Mouse (Mus musculus) heart, adult 9 months (tissue): ENCODE measurements at regions not wholly inside any gene's neighbourhood (a gene's known extent, or its start where the extent isn't known, plus 50 kb on each side); places are given as distances from the start of the nearest gene placed in this dataset.
A peak's percentile ranks its signal among the peaks of the same experiment; 100 is the strongest.

ENCODE experiments used
- DNase-seq, 2 experiments: peaks; one replicate each; pipeline ENCODE4 v3.0.0; 2022; ENCODE audit warnings: low spot score in 2 of 2

GRCm38 (mm10) chr9:116332485-116333118, 157.4 kb upstream of the Tgfbr2 start:
- no peak for DNase-seq

GRCm38 (mm10) chr9:116331406-116331805, 156.2 kb upstream of the Tgfbr2 start:
- no peak for DNase-seq

- no peak for DNase-seq
Observed at GRCm38 (mm10) chr9:116330796-116331195, 155.6 kb upstream of the Tgfbr2 start.

GRCm38 (mm10) chr9:116329147-116329546, 154.0 kb upstream of the Tgfbr2 start:
- DNase-seq: no peak

GRCm38 (mm10) chr9:116328201-116328600, 153.0 kb upstream of the Tgfbr2 start:
- peak; percentile 41 to 57 for DNase-seq

DNA sequence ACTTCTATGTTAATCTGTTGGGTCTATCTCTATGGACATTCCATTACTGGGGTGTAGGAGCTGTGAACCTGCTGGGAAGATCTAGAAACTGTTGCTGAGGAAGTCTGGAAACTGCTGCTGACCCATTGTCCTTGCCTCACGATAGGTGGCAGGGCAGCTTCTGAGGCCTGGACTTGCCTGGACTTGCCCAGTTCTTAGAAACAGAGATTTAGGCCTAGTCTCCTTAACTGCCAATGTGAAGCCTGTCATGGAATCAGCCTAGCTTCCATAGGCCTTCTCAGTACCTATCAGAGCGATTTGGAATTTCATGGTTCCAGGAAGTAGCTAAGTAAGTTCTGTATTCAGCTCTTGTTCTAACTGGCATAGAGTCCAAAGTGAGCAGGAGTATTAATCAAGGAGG, 151.9 kb upstream of the Tgfbr2 start:
- no peak for DNase-seq

GRCm38 (mm10) chr9:116324971-116325370, 149.8 kb upstream of the Tgfbr2 start:
- no peak for DNase-seq

DNA sequence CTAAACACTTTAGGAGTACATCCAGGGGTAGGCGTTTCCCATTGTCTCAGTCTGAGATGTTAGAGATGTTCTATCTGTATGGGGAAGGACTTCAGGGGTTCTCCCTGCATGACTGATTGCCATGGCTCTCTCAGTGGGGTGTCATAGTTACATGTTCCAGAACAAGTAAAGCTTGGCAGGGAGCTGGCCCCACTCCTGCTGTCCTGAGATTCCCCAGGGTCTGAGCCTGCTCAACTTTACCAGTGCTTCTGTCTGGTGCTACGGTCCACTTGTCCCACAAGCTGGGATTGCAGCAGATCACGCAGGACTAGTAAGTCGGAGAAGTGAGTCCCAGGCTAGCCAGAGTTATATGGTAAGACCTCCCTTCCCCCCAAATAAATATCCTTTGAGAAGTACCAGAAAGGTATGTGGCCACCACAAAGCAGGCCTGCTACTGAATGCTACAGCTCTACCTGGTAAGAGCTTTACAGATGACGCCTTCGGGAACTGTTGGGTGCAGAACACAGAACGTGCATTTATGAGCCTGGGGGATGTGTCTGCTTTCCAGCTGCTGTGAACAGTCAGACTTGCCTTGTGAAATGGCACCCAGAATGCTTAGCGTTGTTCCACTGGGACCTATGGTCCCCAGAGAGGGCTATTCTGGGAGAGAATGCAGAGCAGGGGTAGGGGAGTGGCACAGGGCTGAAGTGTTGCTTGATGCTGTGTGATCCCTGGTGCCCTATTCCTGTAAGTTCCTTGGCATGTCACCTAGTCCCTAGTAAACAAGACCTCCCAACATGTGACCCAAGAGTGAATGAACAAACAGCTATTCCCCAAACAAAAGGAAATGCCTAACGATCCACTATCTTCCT, 148.9 kb upstream of the Tgfbr2 start:
- DNase-seq: peak; percentile 59 to 61

DNA sequence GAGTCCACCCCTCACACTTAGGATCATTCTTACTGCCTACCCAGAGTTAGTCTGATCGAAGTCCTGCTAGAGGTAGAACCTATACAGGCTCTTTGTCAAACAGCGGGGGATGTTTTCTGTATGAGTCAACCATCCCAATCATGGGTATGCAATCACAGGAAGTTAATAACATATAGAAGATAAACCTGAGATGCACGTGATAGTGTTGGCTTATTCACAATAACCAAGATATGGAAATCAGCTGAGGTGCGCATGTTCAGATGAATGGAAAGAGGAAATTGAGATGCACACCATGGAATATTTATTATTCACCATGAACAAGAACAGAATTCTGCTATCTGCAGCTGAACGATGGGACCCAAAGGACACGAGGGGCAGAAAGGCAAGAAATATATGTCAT, 146.7 kb upstream of the Tgfbr2 start:
- no peak for DNase-seq

- DNase-seq: no peak
Observed at GRCm38 (mm10) chr9:116319421-116319820, 144.3 kb upstream of the Tgfbr2 start.

DNA sequence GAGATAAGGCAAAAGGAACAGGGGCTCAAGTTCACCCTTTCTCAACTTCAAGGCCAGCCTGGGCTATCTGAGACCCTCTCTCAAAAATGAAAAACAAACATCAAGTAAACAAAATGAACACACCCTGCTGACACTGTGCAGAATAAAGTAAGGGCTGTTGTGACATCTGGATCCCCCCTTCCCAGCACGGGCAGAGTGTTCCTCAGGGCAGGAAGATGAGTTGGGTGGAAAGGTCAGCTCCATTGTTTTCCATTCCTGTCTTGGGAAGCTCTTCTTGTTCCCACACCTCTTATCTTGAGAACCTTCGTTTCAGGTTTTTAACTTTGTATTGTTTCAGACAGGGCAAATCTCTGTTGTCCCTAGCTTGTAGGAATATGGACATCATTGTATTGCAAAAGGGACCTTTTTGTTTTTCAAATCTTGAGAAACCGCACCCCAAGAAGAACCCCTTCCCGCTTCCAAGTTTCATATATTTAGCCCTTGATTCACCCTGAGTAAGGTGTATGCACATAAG, 141.5 kb upstream of the Tgfbr2 start:
- DNase-seq: no peak

- DNase-seq: no peak
Observed at GRCm38 (mm10) chr9:116314803-116315202, 139.6 kb upstream of the Tgfbr2 start.

DNA sequence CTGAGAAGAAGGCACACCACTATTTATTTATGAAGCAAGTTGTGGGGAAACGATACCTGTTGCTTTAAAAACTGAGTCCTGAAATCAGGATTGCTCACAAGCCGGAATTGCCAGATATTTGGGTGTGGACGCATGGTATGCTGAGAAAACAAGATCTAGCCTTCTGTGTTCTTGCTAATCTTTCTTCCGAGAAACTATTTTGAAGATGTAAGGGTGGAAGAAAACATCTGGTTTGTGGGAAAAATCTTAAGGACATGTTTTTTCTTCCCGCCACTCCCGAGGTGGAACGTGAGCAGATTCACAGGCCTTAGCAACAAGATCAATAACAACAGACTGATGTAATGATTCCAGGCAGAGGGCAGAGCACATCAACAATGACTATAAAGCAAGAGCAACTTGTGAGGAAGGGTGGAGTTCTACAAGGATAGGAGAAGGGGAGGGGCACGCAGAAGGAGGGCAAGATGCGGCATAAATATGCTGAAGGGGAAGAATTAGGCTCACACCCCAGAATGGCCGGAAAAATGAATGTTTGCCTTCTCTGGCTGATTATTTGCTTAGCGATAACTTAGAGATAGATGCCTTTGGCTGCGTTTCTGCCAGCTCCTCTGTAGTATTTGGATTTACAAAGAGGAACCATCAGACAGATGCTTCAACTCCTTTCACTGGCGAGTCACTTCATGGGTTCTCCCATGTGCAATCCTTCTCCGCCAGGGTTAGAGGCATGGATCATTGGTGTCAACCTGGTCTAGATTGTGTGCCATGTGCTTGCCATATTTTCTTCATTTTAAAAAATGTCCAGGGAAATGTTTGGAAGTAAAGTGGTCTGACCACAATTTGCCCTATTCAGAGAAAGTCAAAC, 139.0 kb upstream of the Tgfbr2 start:
- DNase-seq: peak; percentile 30 to 47

- DNase-seq: no peak
Observed at GRCm38 (mm10) chr9:116311364-116311763, 136.2 kb upstream of the Tgfbr2 start.

DNA sequence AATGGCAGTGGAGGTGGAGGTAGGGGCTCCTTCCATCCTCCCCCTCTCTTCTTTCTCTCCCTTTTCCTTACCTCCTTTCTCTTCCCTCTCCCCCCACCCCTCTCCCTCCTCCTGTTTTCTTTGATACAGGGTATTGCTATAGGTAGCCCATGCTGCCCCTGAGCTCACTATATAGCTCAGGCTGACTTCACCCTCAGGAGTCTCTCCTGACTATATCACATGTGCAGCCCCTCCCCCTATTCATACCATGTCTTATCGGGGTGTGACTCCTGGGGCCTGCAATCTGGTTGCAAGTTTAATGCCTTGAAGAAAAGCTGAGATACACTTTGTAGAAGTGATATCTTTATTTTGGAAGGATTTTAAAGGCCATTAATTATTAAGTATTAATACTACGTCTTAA, 126.4 kb upstream of the Tgfbr2 start:
- no peak for DNase-seq

- DNase-seq: no peak
Observed at GRCm38 (mm10) chr9:116298791-116299190, 123.6 kb upstream of the Tgfbr2 start.

- DNase-seq: no peak
Observed at GRCm38 (mm10) chr9:116296349-116296748, 121.2 kb upstream of the Tgfbr2 start.

- no peak for DNase-seq
Observed at GRCm38 (mm10) chr9:116294073-116294472, 118.9 kb upstream of the Tgfbr2 start.

DNA sequence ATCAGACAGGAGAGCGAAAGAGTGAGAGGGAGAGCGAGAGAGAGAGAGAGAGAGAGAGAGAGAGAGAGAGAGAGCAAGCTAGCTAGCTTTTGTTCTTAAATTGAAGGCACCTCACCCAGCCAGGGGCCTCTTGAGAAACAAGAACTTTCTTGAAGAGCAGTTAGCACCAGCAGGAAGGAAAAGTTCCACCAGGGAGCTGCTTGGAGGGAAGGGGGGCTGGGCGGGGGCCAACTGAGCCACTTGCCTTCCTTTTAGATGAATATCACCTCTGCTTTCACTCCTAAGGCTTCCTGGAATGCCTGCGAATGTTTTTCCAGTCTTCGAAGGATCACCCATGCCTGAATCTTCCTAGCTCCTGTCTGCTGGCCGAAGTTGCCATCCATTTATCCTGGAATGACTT, 118.0 kb upstream of the Tgfbr2 start:
- no peak for DNase-seq

DNA sequence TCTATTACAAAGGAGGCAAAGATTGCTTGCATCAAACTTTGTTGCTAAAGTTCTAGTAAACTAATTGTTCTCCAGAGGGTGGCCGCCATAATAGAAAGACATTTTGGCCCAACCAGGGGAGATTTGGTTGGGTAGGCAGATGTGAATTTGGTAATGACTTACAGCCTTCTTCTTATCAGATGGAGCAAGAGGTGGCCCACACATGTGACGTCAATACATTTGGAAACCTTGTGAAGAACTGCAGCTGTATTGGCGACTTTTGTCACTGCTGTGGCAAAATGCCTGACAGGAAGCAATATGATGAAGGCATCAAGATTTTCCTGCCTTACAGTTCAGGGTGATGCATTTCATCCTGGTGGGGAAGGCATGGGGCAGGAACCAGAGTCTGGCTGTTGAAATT, 116.5 kb upstream of the Tgfbr2 start:
- DNase-seq: no peak

DNA sequence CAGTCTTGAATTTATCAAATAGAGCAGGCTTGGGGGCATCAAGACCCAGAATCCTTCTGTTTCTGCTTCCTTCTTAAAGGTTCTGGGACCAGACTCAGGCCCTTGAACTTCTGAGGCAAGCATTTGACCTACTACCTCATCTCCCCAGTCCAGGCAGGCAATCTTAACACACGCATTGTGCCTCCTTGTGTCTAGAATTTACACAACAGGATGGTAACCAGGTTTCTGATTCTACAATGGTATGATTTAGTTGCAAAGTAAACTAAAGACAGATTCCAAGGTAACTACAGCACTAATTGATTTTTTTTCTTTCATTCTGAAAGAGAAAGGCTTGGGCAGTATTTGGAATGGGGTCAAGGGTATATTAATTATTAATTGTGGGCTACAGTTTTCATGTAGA, 115.7 kb upstream of the Tgfbr2 start:
- DNase-seq: no peak
